Mouse (Mus musculus) midbrain, embryonic 15.5 days (tissue): Measurements from ENCODE around the gene Oxgr1. TPM values are rescaled to one million over a fixed set of nuclear protein-coding genes. Genes with fewer than 3 reads are reported as not detected.

ENCODE experiments used
- ATAC-seq: fragments of 200-750 bp; cut with Nextera tagmentation; replicated peaks from 2 replicates; pipeline ENCODE4 v1.8.0; 2017; ENCODE audit warnings: moderate TSS enrichment
- H3K27ac ChIP-seq: fragments of 300-500 bp; sonication (generic); 2 replicates; pipeline ENCODE4 v1.5.1; 2015; ENCODE audit warnings: mild to moderate bottlenecking, inconsistent platforms
- H3K27me3 ChIP-seq: fragments of 300-500 bp; sonication (generic); replicated peaks from 2 replicates; pipeline ENCODE4 v1.6.1; 2015; ENCODE audit warnings: inconsistent platforms
- H3K36me3 ChIP-seq: fragments of 300-500 bp; sonication (generic); replicated peaks from 2 replicates; pipeline ENCODE4 v1.6.1; 2015; ENCODE audit warnings: inconsistent platforms
- H3K4me1 ChIP-seq: fragments of 300-500 bp; sonication (generic); 2 replicates; pipeline ENCODE4 v1.6.1; 2015; ENCODE audit warnings: inconsistent platforms
- H3K4me2 ChIP-seq: fragments of 300-500 bp; sonication (generic); 2 replicates; pipeline ENCODE4 v1.6.1; 2015; ENCODE audit warnings: inconsistent platforms, mild to moderate bottlenecking, moderate library complexity
- H3K4me3 ChIP-seq: fragments of 300-500 bp; sonication (generic); 2 replicates; pipeline ENCODE4 v1.5.1; 2015; ENCODE audit warnings: mild to moderate bottlenecking, inconsistent platforms
- H3K9ac ChIP-seq: fragments of 300-500 bp; sonication (generic); 2 replicates; pipeline ENCODE4 v1.6.1; 2015; ENCODE audit warnings: mild to moderate bottlenecking, inconsistent platforms
- H3K9me3 ChIP-seq: fragments of 300-500 bp; sonication (generic); 2 replicates; pipeline ENCODE4 v1.6.1; 2016; ENCODE audit warnings: inconsistent platforms
- WGBS: fragments of 180-500 bp; shearing (Covaris S2); methylation state at CpG from one replicate; pipeline ENCODE4 v1.1.7; 2015; ENCODE audit warnings: mixed read lengths; 5-methylcytosine and 5-hydroxymethylcytosine counted together
- polyA plus RNA-seq: library from polyadenylated mRNA; unstranded; fragments of >200 nt; fragmentation: Nextera tagmentation; extraction: Ambion mirVana; gene quantifications from 2 replicates; pipeline ENCODE4 v1.2.1, GENCODE M21; 2015

Oxgr1 gene
- 0.04 TPM in 2 replicates for polyA plus RNA-seq

GRCm38 (mm10) chr14:120042187-120042820 is at the start of gene Oxgr1:
Oxgr1 (minus strand) TSS chr14:120042435.
- no peak within 1 kb of the TSS for H3K4me3 ChIP-seq
- WGBS: 96% methylated on average over 17 of the region's 17 CpGs

GRCm38 (mm10) chr14:120090401-120090800 is 48.2 kb upstream of the Oxgr1 start:
- Histone ChIP-seq H3K4me3 (no peak overlapping the region), H3K36me3 (no peaks in the 10 kb centered on the region), H3K27me3 (no peaks in the 10 kb centered on the region), H3K27ac (no peak overlapping the region), H3K9me3 (no peaks in the 10 kb centered on the region), H3K4me2 (no peak overlapping the region), H3K9ac (no peak overlapping the region), H3K4me1 (0 out of 2 replicates have a peak, but pooled peaks cover 4% of the 10 kb centered on the region)
- WGBS: 81% methylated on average over 1 of the region's 1 CpGs
- no peak for ATAC-seq

More at GRCm38 (mm10) chr14:120042187-120042820, at the start of gene Oxgr1:
- Histone ChIP-seq H3K9ac (no peak within 1 kb of the TSS), H3K4me1 (no peaks in the 10 kb centered on the region), H3K27me3 (no peaks in the 10 kb centered on the region), H3K36me3 (no peaks in the 10 kb centered on the region), H3K4me2 (no peak within 1 kb of the TSS), H3K27ac (no peak within 1 kb of the TSS), H3K9me3 (no peaks in the 10 kb centered on the region)
- ATAC-seq: no peak

DNA sequence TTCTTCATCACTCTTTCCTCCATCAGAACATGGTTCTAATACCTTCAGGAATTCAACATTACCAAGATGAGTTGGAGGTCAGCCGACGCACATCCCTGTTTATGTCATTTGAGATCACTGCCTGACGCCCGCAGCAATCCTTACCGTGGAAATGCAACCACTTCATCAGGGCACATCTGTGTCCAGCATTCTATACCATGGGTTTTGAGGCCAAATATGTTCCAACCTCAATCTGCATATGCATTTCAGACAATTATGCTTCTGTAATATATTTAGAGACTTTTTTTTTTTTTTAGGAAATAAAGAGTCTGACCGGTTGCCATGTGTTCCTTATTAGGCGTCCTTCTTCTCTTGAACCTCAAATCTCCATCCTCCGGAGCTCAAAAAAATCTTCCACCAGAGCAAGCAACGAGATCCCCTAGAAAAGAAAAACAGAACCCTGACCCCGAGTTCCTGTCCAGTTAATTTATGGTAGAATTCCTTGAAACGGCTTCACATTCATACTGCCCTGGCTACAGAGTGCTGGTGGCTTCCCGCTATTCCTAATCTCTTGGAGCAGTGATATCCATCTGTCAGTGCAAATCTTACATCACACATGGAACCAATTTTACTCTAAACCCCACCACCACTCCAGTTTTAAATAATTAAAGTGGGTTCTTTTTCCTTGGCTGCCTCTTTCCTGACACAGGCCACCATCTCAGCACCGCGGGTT is 47.6 kb upstream of the Oxgr1 start:
- no peaks in the 10 kb centered on the region for H3K27me3 ChIP-seq
- WGBS: 78% methylated on average over 14 of the region's 14 CpGs
- H3K27ac ChIP-seq: no peak overlapping the region
- no peaks in the 10 kb centered on the region for H3K36me3 ChIP-seq
- no peaks in the 10 kb centered on the region for H3K9me3 ChIP-seq
- no peak for ATAC-seq
- 0 out of 2 replicates have a peak, but pooled peaks cover 4% of the 10 kb centered on the region for H3K4me1 ChIP-seq
- no peak overlapping the region for H3K4me3 ChIP-seq
- H3K4me2 ChIP-seq: no peak overlapping the region
- H3K9ac ChIP-seq: no peak overlapping the region

DNA sequence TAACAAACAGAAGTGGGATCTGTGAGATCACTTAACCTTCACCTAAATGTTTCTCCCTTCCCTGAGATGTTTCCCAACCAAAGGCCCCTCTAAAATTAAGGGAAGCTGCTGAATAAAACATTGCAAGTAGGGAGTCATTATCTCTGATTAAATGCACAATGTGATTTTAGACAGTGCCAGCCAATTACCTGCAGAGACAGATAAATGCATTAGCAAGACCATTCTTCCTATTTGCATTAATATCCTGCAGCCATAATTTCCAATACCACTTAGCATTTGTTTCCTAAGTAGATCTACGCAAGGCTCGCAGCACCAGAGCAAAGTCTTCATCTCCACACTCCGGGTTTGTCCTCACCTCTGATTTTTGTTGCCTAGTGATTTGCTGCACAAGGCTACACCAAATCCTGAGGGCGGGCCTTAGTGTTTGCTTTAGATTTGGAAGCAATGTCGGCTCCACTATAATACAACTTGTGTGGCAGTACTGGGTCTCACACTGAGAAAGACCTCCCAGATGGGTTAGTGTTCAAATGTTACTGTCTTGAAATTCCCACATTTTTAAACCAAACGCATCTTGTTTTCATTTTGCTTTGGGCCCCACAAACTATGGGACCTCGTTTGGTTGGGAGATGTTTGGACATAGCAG is 46.9 kb upstream of the Oxgr1 start:
- Histone ChIP-seq H3K9me3 (no peaks in the 10 kb centered on the region), H3K27ac (no peak overlapping the region), H3K9ac (no peak overlapping the region), H3K36me3 (no peaks in the 10 kb centered on the region), H3K27me3 (no peaks in the 10 kb centered on the region), H3K4me1 (peaks cover 5% of the 10 kb centered on the region; the same call in 1 of the 2 replicates), H3K4me2 (no peak overlapping the region), H3K4me3 (no peak overlapping the region)
- WGBS: 68% methylated on average over 7 of the region's 7 CpGs
- no peak for ATAC-seq

DNA sequence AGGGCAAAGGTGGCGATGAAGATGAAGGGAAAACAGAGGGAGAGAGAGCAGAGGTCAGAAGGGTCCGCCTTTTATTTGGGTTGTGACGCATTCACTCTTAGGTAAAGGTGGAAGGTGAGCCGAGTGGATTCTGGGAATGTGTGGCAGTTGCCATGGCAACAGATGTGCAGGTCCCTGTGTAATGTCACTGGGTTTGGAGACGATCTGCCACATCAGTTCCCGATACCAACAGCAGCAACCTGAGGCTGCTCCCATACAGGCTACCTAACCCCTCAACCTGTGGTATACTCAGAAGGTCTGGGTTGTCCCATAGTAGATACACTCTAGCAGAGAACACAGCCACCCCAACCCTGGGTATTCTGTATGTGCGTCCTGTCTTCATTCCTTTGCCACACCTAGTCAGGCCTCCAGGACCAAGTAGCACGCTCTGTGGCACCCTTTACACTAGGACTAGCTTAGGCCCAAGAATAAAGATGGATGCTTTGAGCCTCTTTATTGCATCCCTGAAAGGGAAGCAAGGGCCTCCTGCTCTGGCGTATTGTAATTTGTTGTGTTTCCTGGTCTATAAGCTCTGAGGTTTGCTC is 41.9 kb upstream of the Oxgr1 start:
- no peaks in the 10 kb centered on the region for H3K36me3 ChIP-seq
- 70% methylated on average over 9 of the region's 9 CpGs for WGBS

GRCm38 (mm10) chr14:120076192-120076591 is 34.0 kb upstream of the Oxgr1 start:
- H3K27ac ChIP-seq: no peak overlapping the region
- ATAC-seq: 0 out of 2 replicates have a peak, but pooled peaks have one; percentile 58
- no peak overlapping the region for H3K4me3 ChIP-seq
- H3K27me3 ChIP-seq: no peaks in the 10 kb centered on the region
- no peaks in the 10 kb centered on the region for H3K9me3 ChIP-seq
- no peak overlapping the region for H3K9ac ChIP-seq
- H3K4me1 ChIP-seq: no peaks in the 10 kb centered on the region
- no peak overlapping the region for H3K4me2 ChIP-seq
- no peaks in the 10 kb centered on the region for H3K36me3 ChIP-seq
- 68% methylated on average over 2 of the region's 2 CpGs for WGBS

More for the DNA sequence above, 41.9 kb upstream of the Oxgr1 start:
- Histone ChIP-seq H3K4me2 (no peak overlapping the region), H3K4me3 (no peak overlapping the region), H3K27ac (no peak overlapping the region), H3K4me1 (peaks cover 9% of the 10 kb centered on the region; the same call in 1 of the 2 replicates), H3K9ac (no peak overlapping the region), H3K9me3 (no peaks in the 10 kb centered on the region), H3K27me3 (no peaks in the 10 kb centered on the region)
- ATAC-seq: peak; percentile 54; the same call in 1 of the 2 replicates

DNA sequence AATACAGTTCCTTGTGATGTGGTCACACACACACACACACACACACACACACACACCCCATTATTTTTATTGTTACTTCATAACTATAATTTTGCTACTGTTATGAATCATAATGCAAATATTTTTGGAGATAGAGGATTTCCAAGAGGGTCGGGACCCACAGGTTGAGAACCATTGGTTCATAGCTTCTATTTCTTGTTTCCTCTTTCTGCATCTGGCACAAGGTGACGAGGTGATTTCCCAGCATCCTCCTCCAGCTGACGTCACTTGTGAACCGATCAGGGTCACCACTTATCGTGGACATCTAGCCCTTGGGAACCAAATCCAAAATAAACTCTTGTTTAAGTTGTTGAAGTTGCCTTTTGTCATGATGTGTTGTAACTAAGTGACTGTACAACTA is 33.5 kb upstream of the Oxgr1 start:
- Histone ChIP-seq H3K36me3 (no peaks in the 10 kb centered on the region), H3K4me1 (no peaks in the 10 kb centered on the region), H3K9me3 (no peaks in the 10 kb centered on the region), H3K4me3 (no peak overlapping the region), H3K27ac (no peak overlapping the region), H3K27me3 (no peaks in the 10 kb centered on the region), H3K4me2 (no peak overlapping the region), H3K9ac (no peak overlapping the region)
- WGBS: 77% methylated on average over 5 of the region's 5 CpGs
- no peak for ATAC-seq

DNA sequence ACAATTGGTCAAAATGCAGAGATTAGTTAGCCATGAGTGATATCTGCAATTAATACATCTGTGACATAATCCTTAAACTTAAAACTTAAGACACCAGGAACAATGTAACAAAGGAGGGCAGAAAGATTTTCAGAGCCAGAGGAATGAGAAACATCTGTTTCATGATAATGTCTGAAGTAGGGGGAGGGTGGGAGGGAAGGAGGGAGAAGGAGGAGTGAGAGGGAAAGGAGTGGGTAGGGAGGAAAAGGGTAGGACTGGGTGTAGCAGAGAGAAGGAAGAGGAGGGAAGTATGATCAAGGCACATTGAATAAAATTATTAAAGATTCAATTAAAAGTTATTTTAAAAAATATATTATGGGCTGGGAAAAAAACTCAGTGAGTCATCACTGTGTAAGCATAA is 32.0 kb upstream of the Oxgr1 start:
- Histone ChIP-seq H3K4me3 (no peak overlapping the region), H3K36me3 (no peaks in the 10 kb centered on the region), H3K27me3 (no peaks in the 10 kb centered on the region), H3K9me3 (no peaks in the 10 kb centered on the region), H3K9ac (no peak overlapping the region), H3K27ac (no peak overlapping the region), H3K4me1 (no peaks in the 10 kb centered on the region), H3K4me2 (no peak overlapping the region)
- ATAC-seq: no peak

DNA sequence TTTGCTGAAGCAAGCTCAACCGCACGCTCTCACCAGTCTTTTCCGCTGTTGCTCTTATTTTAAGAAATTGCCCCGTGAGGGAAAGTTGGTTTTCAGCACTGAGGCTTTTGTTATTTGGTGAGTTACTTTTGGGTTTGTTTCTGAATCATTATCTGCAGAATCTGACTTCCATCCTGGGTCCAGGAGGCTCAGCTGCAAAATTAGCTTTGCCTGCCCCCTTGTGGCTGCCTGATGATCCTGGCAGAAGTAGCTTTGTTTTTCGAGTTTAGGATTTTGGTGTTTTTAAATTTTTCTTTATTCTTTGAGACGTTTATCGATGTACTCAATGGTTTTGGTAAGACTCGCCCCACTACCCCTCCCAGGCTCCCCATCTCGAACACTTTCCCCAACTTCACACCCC is 18.9 kb upstream of the Oxgr1 start:
- Histone ChIP-seq H3K4me1 (no peaks in the 10 kb centered on the region), H3K36me3 (no peaks in the 10 kb centered on the region), H3K4me2 (no peak overlapping the region), H3K9me3 (no peaks in the 10 kb centered on the region), H3K4me3 (no peak overlapping the region), H3K9ac (no peak overlapping the region), H3K27me3 (no peaks in the 10 kb centered on the region), H3K27ac (no peak overlapping the region)
- ATAC-seq: no peak
- WGBS: 57% methylated on average over 9 of the region's 9 CpGs

DNA sequence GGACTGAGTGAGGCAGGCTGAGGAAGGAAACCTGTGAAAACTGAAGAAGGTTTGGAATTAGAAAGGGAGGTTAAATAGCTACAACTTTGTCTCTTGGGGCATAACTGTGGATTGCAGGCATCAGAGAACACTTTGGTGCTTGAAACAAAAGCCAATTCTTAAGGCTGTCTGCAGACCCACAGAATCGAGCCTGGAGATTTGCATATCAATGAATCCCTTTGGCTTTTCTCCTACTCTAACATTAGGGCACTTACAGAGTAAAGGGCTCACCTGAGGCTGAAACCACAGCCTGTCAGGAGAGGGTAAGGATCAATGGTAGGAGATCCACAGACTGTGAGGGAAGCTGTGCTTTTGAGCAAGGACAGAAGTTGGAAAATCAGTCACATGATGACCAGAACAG is 8.8 kb downstream of the Oxgr1 start:
- H3K9me3 ChIP-seq: no peaks in the 10 kb centered on the region
- no peak overlapping the region for H3K9ac ChIP-seq
- H3K4me1 ChIP-seq: no peaks in the 10 kb centered on the region
- WGBS: 8% methylated on average over 1 of the region's 1 CpGs
- H3K27me3 ChIP-seq: no peaks in the 10 kb centered on the region
- no peak overlapping the region for H3K4me3 ChIP-seq
- no peaks in the 10 kb centered on the region for H3K36me3 ChIP-seq
- no peak overlapping the region for H3K27ac ChIP-seq
- no peak for ATAC-seq
- H3K4me2 ChIP-seq: no peak overlapping the region

GRCm38 (mm10) chr14:120019948-120020347 is 22.3 kb downstream of the Oxgr1 start:
- Histone ChIP-seq H3K4me1 (no peaks in the 10 kb centered on the region), H3K9me3 (no peaks in the 10 kb centered on the region), H3K27me3 (no peaks in the 10 kb centered on the region), H3K9ac (no peak overlapping the region), H3K4me2 (no peak overlapping the region), H3K36me3 (no peaks in the 10 kb centered on the region), H3K27ac (no peak overlapping the region), H3K4me3 (no peak overlapping the region)
- ATAC-seq: no peak
- WGBS: 87% methylated on average over 2 of the region's 2 CpGs
